Mouse (Mus musculus): ENCODE results near the gene Trmt1.

The Trmt1 gene

GRCm38 (mm10) chr8:84733959-84734358 is 47.9 kb downstream of the Trmt1 start:
- DNase-seq: no peak

DNA sequence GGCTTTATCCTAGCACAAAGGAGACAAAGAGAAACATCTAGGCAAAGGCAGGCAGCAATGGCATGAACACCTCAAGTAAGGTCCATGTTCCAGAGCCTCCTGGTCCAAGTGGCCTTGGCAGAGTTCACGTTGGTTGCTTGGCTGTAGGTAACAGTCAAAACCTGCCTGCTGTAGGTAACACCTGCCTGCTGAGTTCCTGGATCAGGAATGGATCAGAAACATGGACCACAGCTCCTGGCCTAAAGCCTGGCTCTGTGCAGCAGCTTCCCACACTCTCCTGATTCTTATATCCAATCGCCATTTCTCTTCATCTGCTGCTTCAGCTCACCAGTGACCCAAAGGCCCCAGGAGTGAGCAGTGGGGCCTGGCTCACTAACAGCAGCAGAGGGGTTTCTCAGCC is 48.6 kb downstream of the Trmt1 start:
- no peak for DNase-seq

GRCm38 (mm10) chr8:84735597-84735996 is 49.5 kb downstream of the Trmt1 start:
- DNase-seq: no peak

DNA sequence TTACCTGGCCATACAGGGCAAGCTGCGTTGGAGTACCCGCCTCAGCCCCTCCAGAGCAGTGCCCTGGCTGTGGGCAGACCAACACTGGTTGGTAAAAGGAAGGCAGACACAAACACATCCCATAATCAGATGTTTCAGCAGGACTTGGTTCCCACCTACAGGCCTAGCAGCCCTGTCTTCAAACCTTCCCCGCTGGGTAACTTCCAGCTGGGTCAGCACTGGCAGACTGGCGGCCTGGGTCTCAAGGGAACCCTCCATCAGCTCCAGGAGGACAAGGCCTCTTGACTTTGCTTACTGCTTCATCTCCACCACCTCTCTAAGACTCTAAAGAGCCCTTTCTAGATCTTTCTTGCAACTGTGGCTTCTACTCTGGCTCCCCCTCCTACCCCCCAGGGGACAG is 50.4 kb downstream of the Trmt1 start:
- no peak for DNase-seq

GRCm38 (mm10) chr8:84737608-84738007 is 51.5 kb downstream of the Trmt1 start:
- DNase-seq: peak; percentile 92

GRCm38 (mm10) chr8:84738266-84738665 is 52.2 kb downstream of the Trmt1 start:
- no peak for DNase-seq

DNA sequence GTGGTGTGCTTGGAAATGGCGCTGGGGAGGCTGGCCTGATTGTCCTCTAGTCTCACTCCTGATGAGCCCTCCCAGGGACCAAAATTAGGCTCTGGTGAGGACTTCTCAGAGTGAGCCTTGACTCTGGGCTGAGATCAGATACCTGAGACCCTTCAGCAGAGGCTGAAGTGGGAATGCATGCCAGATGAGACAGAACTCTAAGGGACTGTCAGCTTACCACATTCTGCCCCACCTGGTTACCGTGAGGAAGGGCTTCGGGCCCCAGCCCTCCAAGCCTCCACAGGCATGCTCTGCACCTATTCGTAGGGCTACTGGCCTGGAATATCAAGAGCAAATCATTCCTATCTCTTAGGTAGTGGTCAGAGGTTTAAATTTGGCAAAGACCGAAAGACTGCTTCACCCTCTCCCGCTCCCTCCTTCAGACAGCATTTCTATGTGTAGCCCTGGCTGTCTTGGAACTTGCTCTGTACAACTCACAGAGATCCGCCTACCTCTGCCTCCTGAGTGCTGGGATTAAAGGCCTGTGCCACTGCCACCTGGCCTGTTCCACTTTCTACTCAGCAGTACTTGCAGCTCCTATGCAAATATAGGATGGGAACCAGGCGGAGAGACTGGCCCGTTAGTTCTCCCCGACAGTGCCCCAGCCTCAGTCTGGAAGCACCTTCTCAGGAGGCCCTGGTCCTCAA is 52.8 kb downstream of the Trmt1 start:
- no peak for DNase-seq

DNA sequence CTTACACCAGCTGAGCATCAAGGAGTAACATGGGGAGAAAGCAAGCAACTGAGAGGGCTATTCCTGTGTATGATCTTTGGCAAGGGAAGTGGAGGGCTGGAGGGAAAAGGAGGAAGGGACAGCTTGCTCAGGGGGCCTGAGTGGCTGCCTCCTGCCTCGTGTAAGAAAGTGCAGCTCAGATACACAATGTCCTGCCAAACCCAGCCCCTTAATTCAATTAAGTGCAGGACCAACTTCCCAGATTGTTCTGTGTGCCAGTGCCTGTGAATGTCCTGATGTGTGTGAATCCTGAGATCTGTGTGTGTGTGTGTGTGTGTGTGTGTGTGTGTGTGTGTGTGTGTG is 53.3 kb downstream of the Trmt1 start:
- no peak for DNase-seq

GRCm38 (mm10) chr8:84740895-84741843 is 55.1 kb downstream of the Trmt1 start:
- no peak for DNase-seq

- DNase-seq: no peak
These were observed 56.3 kb downstream of the Trmt1 start for GRCm38 (mm10) chr8:84742171-84743053.

GRCm38 (mm10) chr8:84743054-84743415 is 56.9 kb downstream of the Trmt1 start:
- DNase-seq: no peak

GRCm38 (mm10) chr8:84743517-84744420 is 57.7 kb downstream of the Trmt1 start:
- no peak for DNase-seq

DNA sequence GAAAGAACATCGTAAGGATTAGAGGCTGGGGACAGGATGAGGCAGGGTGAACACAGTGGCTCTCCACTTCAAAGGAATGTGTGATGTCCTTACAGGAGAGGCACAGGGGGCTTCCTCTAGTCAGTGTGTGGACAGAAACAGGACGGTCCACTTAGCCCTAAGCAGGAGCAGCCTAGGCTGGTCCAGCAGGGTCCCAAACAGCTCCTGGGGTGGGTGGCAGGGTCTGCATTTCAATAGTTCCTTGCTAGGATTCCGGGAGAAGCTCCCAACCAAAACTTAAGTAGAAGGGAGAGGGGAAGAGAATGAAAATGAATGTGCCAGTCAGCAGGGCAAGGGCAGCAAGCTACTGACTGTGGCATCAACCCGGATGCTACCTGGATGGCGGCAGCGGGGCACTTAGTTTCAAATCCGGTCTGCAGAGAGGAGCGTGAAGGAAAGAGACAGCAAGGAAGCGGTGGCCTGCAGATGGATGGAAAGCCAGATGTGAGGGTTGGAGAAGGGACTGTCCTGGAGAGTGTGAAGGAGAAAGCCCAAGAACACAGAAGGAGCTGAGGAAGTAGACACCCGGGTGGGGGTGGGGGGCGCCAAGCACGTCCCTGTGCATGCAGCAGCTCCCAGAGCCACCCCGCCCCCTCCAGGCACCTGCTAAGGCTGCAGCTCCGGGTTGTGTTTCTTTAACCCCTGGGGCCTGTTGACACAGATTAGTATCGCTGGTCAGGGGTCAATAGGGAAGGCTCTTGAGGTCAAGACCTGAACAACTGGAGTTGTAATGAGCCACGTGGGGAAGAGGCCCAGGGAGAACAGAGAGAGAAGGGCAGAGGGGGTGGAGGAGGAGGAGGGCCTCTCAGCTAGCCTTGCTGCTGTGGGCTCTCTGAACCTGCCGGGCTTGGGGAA is 59.2 kb downstream of the Trmt1 start:
- DNase-seq: peak; percentile 79

Data from thymus, postnatal 4 days (tissue).